Mouse (Mus musculus): ENCODE data around the gene Slc19a2.

GRCm38 (mm10) chr1:164307922-164308321 is 59.1 kb downstream of the Slc19a2 start:
- no peak for TF ChIP-seq CHD2 (IDR thresholded peaks at IDR 0.05; ENCODE audit: low read depth, low read length)
- no peak for TF ChIP-seq ZNF384 (IDR thresholded peaks at IDR 0.05; ENCODE audit: low read depth, low read length)

Measured in ES-E14 (cell line).